Mouse (Mus musculus) limb, embryonic 11.5 days (tissue): ENCODE results near the gene Fgd6. TPM values are rescaled to one million over a fixed set of nuclear protein-coding genes. Genes with fewer than 3 reads are reported as not detected.
A peak's percentile ranks its signal among the peaks of the same experiment; 100 is the strongest.

Source experiments
- ATAC-seq: fragments of 200-750 bp; cut with Nextera tagmentation; 2 replicates; pipeline ENCODE4 v1.8.0; 2017; ENCODE audit warnings: low read depth; ENCODE audit not compliant: insufficient number of reproducible peaks, low FRiP score, low TSS enrichment
- DNase-seq: peaks from one replicate; pipeline ENCODE4 v3.0.0-alpha.2; 2015; ENCODE audit warnings: low spot score
- H3K27ac ChIP-seq: fragments of 300-500 bp; sonication (generic); replicated peaks from 2 replicates; pipeline ENCODE4 v1.5.1; 2014; ENCODE audit warnings: low read depth, mild to moderate bottlenecking, low read length
- H3K27me3 ChIP-seq: fragments of 300-500 bp; sonication (generic); 2 replicates; pipeline ENCODE4 v1.6.1; 2014; ENCODE audit warnings: mild to moderate bottlenecking, low read length, mixed read lengths; ENCODE audit not compliant: control insufficient read depth, insufficient read depth
- H3K36me3 ChIP-seq: fragments of 300-500 bp; sonication (generic); 2 replicates; pipeline ENCODE4 v1.6.1; 2014; ENCODE audit warnings: mild to moderate bottlenecking, low read length, moderate library complexity, mixed read lengths; ENCODE audit not compliant: control insufficient read depth, insufficient read depth
- H3K4me1 ChIP-seq: fragments of 300-500 bp; sonication (generic); 2 replicates; pipeline ENCODE4 v1.6.1; 2014; ENCODE audit warnings: low read length, mixed read lengths; ENCODE audit not compliant: control insufficient read depth, insufficient read depth
- H3K4me2 ChIP-seq: fragments of 300-500 bp; sonication (generic); 2 replicates; pipeline ENCODE4 v1.6.1; 2014; ENCODE audit warnings: low read depth, mild to moderate bottlenecking, moderate library complexity; ENCODE audit not compliant: severe bottlenecking
- H3K4me3 ChIP-seq: fragments of 300-500 bp; sonication (generic); 2 replicates; pipeline ENCODE4 v1.5.1; 2014; ENCODE audit warnings: low read depth, low read length
- H3K9ac ChIP-seq: fragments of 300-500 bp; sonication (generic); 2 replicates; pipeline ENCODE4 v1.6.1; 2014; ENCODE audit warnings: mild to moderate bottlenecking, low read length
- H3K9me3 ChIP-seq: fragments of 300-500 bp; sonication (generic); 2 replicates; pipeline ENCODE4 v1.6.1; 2016; ENCODE audit warnings: low read length; ENCODE audit not compliant: control insufficient read depth
- WGBS: fragments of 180-500 bp; shearing (Covaris S2); extraction: QIAGEN DNeasy Blood & Tissue Kit; methylation state at CpG from one replicate; pipeline ENCODE4 v1.1.7; 2014; 5-methylcytosine and 5-hydroxymethylcytosine counted together
- polyA plus RNA-seq: library from polyadenylated mRNA; unstranded; fragments of >200 nt; fragmentation: Nextera tagmentation; extraction: Ambion mirVana; gene quantifications from 2 replicates; pipeline ENCODE4 v1.2.1, GENCODE M21; 2014

Fgd6 gene
- polyA plus RNA-seq, 1 experiment from 2014 or later: 6.5 TPM

DNA sequence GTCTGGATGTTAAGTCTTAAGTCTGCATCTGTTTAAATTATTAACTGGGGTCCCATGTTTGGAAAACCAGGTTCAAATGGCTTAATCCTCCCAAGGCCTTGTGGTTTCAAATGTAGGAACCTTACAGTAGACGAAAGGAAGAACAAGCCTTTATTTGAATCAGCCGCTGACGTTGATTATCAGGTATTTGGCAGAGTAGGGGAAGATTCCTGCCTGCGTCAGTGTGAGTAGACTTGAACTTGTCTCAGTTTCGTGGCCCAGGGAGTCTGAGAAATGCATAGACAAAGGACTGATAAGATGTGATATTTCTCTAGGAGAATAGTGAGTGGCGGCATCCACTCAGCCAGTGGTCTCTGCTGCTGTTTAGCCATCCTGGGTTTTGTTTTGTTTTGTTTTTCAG is 73.0 kb downstream of the Fgd6 start:
- H3K9ac ChIP-seq: no peak overlapping the region
- H3K4me3 ChIP-seq: no peak overlapping the region
- DNase-seq (no peak), ATAC-seq (no peak)
- no peaks in the 10 kb centered on the region; the same call in 1 of the 2 replicates for H3K36me3 ChIP-seq
- H3K9me3 ChIP-seq: no peaks in the 10 kb centered on the region
- whole genome bisulfite sequencing: 96% methylated on average over 6 of the region's 6 CpGs
- no peaks in the 10 kb centered on the region for H3K27me3 ChIP-seq
- H3K4me2 ChIP-seq: no peak overlapping the region
- H3K27ac ChIP-seq: no peak overlapping the region
- H3K4me1 ChIP-seq: peaks cover 9% of the 10 kb centered on the region; the same call in 1 of the 2 replicates

DNA sequence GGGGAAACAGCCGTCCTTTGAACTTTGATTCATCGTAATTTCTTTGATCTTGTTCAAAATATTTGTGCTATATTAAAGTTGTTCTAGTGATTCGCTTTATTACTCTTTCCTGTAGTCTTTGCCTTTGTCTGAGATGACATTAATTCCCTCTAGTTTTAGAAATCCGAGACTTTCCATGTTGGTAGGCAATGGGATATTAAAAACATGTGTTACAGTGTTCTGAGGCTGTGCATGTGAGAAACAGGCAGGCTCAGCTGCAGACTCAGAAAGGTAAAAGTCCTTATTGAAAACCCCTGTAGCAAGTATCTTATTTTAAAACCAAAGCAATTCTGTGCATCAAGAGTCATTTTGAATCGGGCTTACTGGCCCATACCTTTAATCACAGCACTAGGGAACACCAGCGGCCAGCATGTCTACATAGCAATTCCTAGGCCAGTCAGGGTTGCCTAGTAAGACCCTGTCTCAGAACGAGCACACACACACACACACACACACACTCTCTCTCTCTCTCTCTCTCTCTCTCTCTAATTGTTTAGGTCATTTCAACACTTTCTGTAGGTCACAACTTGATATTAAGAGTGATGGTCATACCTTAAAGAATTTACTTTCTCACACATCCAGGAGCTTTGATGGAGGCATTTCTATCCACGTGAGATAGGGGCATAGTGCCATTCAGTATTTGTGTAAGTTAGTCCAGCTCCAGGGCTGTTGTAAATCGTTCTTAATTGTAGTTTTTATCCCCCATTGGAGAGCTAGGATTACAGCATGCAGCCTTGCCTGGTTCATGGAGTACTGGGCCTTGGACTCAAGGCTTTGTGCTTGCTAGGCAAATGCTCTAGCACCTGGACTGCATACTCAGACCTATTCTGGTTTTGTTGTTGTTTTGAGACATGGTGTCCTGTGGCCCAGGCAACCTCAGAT is 75.3 kb downstream of the Fgd6 start:
- H3K36me3 ChIP-seq: no peaks in the 10 kb centered on the region
- no peaks in the 10 kb centered on the region for H3K27me3 ChIP-seq
- ATAC-seq (peak; percentile 55; the same call in 1 of the 2 replicates), DNase-seq (peak; percentile 54)
- WGBS: 40% methylated on average over 9 of the region's 9 CpGs
- peak overlapping the region; percentile 80 for H3K27ac ChIP-seq
- H3K4me1 ChIP-seq: peaks cover 9% of the 10 kb centered on the region; the same call in 1 of the 2 replicates
- H3K4me3 ChIP-seq: no peak overlapping the region
- no peak overlapping the region for H3K4me2 ChIP-seq
- H3K9me3 ChIP-seq: no peaks in the 10 kb centered on the region
- H3K9ac ChIP-seq: no peak overlapping the region

DNA sequence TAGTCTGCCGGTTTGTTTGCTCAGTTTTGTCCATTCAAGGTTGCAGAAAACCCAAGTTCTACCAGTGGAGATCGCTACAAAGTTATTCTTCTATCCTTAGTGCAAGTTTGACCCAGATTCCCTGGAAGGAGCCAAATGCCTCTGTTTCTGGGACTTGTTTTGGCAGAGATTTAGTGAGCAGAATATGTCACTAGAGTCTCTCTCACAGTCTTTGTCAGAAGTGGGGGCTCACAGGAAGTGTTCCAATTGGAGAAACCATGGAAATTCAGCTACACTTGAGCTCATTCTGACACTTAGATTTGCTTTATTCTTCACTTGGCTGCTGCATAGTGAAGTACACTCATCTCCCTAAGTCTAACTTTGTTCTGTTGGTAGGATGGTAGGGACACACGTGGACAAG is 76.4 kb downstream of the Fgd6 start:
- DNase-seq (no peak), ATAC-seq (no peak)
- no peak overlapping the region for H3K4me2 ChIP-seq
- no peaks in the 10 kb centered on the region for H3K36me3 ChIP-seq
- H3K27me3 ChIP-seq: no peaks in the 10 kb centered on the region
- H3K9ac ChIP-seq: no peak overlapping the region
- no peak overlapping the region for H3K4me3 ChIP-seq
- no peak overlapping the region for H3K27ac ChIP-seq
- H3K4me1 ChIP-seq: peaks cover 9% of the 10 kb centered on the region; the same call in 1 of the 2 replicates
- no peaks in the 10 kb centered on the region for H3K9me3 ChIP-seq
- WGBS: 80% methylated on average over 3 of the region's 3 CpGs

DNA sequence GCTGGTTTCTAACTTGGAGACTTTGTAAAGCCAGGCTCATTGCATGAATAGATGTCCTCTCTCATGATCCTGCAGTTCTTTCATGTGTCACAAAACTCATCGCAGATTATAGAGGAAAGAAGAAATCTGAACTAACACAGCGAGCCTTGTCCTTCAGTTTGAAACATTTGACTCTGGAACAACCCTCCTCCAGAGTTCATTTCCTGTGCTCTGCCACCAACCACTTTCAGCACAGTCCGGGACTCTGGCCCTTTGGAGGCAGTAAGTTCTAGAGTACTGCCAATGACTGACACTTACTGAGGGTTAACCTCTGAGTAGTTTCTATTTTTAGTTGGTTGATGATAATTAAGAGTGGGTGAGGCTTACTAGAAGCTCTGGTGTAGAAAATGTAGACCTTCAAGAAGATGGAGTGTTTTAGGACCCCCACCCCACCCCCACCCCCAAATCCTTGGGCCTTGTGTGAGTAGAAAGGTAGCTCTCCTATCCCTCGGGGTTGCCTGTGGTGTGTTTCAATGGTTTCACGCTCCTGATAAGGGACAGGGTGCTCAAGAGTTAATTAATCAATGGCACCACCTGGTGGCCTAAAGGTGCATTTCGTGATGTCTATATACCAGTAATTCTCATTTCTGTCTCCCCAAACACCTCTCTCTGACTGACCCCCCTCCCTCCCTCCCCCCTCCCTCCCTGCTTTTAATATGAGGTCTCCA is 80.2 kb downstream of the Fgd6 start:
- 0 out of 2 replicates have a peak, but pooled peaks have one; percentile 44 for ATAC-seq
- peak; percentile 83 for DNase-seq
- Histone ChIP-seq H3K27ac (no peak overlapping the region), H3K4me3 (no peak overlapping the region), H3K9ac (no peak overlapping the region), H3K27me3 (no peaks in the 10 kb centered on the region), H3K4me1 (peaks cover 6% of the 10 kb centered on the region; the same call in 1 of the 2 replicates), H3K9me3 (no peaks in the 10 kb centered on the region), H3K4me2 (no peak overlapping the region), H3K36me3 (no peaks in the 10 kb centered on the region; the same call in 1 of the 2 replicates)
- 35% methylated on average over 6 of the region's 6 CpGs for WGBS

DNA sequence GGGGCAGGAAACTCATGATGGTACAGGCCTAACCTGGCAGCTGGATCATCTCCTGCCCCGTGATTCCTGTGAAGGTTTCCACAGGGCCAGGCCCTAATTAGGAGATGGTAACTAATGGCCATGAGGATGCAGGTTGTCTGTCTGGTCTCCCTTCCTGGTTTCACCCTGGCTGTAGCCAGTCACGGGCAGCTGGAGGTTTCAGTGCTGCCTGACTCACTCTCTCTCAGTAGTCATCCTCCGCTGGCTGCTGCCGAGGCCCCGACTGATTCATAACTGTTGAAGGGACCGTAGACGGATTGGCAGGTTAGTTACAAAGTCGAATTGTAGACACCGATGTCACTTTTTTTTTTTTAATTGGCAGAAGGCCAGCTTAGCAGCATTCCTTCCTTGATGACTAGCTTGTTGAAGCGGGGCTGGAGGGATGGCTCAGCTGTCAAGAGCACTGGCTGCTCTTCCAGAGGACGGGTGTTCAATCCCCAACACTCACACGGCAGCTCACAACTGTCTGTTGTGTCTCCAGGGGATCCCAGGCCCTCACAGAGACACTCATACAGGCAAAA is 81.1 kb downstream of the Fgd6 start:
- no peaks in the 10 kb centered on the region for H3K9me3 ChIP-seq
- ATAC-seq (no peak), DNase-seq (no peak)
- H3K4me1 ChIP-seq: no peaks in the 10 kb centered on the region
- H3K4me3 ChIP-seq: no peak overlapping the region
- no peaks in the 10 kb centered on the region; the same call in 1 of the 2 replicates for H3K36me3 ChIP-seq
- H3K4me2 ChIP-seq: no peak overlapping the region
- 77% methylated on average over 12 of the region's 12 CpGs for WGBS
- no peak overlapping the region for H3K9ac ChIP-seq
- H3K27ac ChIP-seq: no peak overlapping the region
- no peaks in the 10 kb centered on the region for H3K27me3 ChIP-seq

DNA sequence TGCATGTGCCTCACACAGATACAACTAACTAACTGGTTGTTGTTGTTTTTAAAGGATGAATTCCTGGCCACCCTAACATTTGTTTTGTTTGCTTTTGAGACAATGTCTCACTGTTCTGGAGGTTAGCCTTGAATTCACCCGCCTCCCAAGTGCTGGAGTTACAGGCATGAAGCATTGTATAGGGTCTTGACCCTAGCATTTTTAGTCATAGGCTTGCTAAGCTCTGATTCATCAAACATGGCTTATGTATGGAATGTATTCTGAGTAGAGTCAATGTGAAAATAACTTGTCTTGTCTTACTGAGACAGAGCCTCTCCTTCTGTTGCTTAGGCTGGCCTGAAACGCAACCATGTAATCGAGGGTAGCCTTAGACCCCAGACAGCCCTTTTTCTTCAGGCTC is 82.1 kb downstream of the Fgd6 start:
- DNase-seq (no peak), ATAC-seq (no peak)
- Histone ChIP-seq H3K27ac (no peak overlapping the region), H3K27me3 (no peaks in the 10 kb centered on the region), H3K9me3 (no peaks in the 10 kb centered on the region), H3K4me3 (no peak overlapping the region), H3K4me2 (no peak overlapping the region), H3K36me3 (peaks cover under 1% of the 10 kb centered on the region; the same call in 1 of the 2 replicates), H3K9ac (no peak overlapping the region), H3K4me1 (no peaks in the 10 kb centered on the region)
- WGBS: 93% methylated on average over 3 of the region's 3 CpGs

DNA sequence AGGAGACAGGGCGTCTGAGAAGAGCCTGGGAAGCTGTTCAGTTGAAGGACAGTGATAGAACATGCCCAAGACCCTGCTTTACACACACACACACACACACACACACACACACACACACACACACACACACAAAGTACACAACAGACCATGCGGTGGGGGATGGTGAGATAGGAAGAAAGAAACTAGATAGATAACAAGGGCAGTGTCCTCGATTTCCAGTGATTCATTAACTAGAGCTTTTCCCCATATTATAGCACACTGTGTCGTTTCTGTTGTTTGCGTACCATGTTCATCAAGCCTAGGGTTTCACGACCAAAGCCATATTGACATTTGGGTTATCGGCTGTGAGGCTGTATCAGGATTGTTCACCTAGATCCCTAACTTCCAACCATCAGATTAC is 83.2 kb downstream of the Fgd6 start:
- H3K27ac ChIP-seq: no peak overlapping the region
- no peak overlapping the region for H3K9ac ChIP-seq
- H3K9me3 ChIP-seq: no peaks in the 10 kb centered on the region
- DNase-seq (no peak), ATAC-seq (no peak)
- H3K27me3 ChIP-seq: no peaks in the 10 kb centered on the region
- no peak overlapping the region for H3K4me2 ChIP-seq
- 92% methylated on average over 7 of the region's 7 CpGs for WGBS
- no peaks in the 10 kb centered on the region for H3K4me1 ChIP-seq
- peaks cover 3% of the 10 kb centered on the region; the same call in 1 of the 2 replicates for H3K36me3 ChIP-seq
- no peak overlapping the region for H3K4me3 ChIP-seq

DNA sequence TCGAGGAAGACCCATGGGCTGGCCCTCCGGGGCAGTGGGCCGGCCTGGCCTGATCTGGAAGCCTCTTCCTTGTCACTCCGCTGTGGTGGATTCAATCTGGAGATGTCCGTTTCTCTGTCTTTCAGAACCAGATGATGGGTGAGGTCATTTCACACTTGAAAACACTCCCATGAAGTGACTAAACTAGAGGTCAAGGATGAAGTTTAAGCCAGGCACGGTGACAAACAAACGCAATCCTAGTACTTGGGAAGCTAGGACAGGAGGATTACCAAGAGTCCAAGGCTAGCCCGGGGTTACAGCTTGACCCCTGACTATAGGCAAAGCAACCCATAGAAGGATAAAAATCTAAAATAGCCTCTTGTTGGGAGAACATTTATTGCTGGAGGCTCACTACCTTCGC is 84.9 kb downstream of the Fgd6 start:
- no peaks in the 10 kb centered on the region for H3K27me3 ChIP-seq
- H3K4me2 ChIP-seq: no peak overlapping the region
- no peak overlapping the region for H3K4me3 ChIP-seq
- 91% methylated on average over 9 of the region's 9 CpGs for WGBS
- H3K4me1 ChIP-seq: no peaks in the 10 kb centered on the region
- H3K36me3 ChIP-seq: peaks cover 3% of the 10 kb centered on the region; the same call in 1 of the 2 replicates
- no peak for DNase-seq
- H3K9me3 ChIP-seq: no peaks in the 10 kb centered on the region
- no peak for ATAC-seq
- H3K27ac ChIP-seq: no peak overlapping the region
- H3K9ac ChIP-seq: no peak overlapping the region
